Mouse (Mus musculus) left cerebral cortex, adult 8-10 months (tissue): Measurements from ENCODE around the gene Bbs9. TPM values are rescaled to one million over a fixed set of nuclear protein-coding genes. Genes with fewer than 3 reads are reported as not detected.

Experiments
- DNase-seq, 2 experiments: peaks; one replicate each; pipeline ENCODE4 v3.0.0; 2022; ENCODE audit warnings: low spot score in 2 of 2
- total RNA-seq, 4 experiments: library from RNA; stranded (reverse); gene quantifications; 2 replicates each; pipeline ENCODE4 v1.2.4; 2022

The Bbs9 gene
- total RNA-seq, 4 experiments from 2014 or later: 48.2 to 51.0 (median 50.1) TPM

DNA sequence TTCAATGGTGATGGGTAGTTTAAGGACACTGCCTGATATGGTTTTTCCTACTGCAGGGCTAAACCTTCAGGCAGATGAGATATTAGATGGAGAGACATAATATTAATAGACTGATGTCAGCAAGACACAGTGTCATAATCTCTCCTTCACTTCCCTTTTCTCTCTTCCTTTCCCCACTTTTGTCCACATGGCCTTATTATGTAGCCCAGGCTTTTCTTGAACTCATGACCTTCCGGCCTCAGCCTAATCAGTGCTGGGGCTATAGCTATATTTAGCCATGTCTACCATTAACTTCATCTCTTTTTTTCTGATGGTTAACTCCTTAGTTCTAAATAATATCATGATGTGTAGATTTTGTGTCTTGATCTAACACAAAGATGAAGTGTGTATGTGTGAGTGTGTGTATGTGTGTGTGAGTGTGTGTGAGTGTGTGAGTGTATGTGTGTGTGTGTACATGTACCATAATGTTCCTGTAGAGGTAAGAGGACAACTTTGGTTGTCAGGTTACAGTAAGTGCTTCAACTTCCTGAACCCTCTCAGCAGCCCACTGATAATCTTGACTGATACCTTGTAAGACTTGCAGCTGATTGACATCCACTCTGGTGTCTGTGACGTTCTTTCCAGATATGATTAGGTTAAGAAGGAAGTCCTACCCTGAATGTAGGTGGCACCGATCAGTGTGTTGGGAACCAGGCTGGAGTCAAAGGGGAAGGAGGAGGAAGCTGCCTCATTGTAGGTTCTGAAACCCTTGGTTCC, 55.4 kb downstream of the Bbs9 start:
- DNase-seq: no peak

DNA sequence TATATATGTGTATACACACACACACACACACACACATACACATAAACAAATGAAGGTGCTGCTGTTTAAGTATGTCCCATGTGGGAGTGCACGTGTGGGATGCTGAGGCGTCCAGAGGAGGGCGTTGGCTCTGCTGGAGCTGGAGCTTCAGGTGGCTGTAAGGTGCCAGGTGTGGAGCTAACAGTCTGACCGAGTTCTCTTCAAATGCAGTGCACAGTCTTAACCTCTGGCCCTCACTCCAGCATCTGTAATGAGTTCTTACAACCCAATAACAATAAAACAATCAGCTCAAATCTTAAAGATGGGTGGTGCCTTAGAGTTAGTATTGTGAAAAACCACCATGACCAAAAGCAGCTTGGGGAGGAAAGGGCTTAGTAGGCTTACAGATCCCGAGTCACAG, 56.6 kb downstream of the Bbs9 start:
- DNase-seq: no peak

DNA sequence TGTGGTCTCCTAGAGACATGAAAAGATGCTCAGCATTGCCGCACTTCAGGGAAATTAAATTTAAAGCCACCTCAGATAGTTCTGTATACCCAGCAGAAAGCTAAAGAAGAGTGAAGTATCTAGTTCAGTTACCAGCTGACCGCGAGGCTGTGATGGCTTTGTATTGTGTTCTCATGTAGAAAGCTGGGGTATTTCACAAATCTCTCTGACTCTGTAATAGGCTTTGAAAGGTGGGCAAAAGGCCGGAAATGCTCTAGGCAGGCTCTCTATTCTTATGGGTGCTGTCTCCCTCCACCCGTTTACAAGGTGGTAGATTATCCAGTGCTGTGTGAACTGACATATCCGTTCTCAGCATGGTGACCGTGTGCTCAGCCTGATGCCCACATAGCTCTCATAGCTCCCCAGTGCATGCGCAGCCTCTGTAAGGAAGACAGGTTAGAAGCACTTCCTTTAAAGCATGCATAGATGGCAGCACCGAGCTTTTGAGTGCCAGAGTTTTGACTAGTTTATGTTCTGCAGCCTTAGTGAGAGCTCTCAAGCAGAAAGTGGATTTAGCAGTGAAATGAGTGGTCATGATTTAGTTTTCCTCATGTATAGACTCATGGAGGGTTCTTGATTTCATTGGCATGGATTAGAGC, 57.4 kb downstream of the Bbs9 start:
- peak; percentile 14 to 49 for DNase-seq

DNA sequence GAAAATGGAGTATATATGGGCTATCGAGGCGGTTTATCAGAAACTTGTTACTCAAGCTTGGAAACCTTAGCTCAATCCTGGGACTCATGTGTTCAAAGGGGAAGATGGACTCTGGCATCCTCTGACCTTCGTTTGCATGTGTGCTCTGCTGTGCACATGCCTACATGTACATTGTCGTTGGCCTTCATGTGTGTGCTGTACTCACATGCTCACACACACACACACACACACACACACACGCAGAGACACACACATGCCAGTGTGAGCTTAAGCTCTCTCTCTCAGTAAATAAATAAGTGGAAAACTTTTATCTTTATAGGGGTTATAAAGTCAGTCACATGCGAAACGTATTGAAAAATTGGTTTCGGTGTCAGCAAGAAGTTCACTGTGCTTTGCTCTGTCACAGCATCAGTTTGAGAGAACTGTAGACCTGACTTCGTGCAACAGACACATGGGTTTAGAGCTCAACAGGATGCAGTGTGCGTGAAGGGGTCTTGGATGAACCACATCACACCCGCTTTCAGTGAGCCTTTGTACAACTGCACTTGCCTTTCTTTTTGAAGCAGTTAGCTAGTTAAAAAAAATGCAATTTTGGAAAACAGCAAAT, 62.4 kb downstream of the Bbs9 start:
- no peak for DNase-seq

DNA sequence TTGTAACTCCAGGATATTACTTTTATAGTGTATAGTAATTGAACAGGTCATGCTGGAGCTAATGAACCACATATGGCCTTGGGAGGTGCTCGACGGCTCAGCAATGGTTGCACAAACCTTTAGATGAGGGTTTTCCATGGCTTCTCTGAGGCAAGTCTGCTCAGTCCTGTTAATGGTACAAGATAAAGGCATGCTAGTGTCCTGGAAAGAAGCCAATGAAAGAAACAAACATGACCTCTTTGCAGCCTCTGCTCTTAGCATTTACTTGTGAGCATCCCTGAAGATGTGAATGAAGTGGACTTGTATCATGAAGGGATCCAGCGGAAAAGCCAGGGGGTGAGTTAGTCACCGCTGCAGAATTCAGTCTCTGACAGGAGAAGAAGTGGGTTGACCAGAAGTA, 64.0 kb downstream of the Bbs9 start:
- no peak for DNase-seq

DNA sequence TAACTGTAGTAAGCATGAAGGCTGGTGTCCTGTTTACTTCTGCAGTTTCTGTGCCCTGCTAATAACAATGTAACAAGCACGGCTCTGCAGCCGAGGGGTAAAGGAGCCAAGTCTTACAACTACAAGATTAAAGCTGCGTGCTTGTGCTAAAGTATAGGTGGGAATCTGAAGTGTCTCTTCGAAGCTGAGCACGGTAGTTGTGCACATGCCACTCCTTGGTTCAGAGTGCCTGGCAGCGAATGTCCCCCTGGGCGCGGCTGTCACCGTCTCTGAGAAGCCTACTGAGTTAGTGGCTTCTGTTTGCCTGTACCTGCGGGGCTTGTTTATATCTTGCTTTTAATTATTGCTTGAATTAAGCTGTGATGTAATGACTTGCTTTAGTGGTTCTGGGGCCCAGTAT, 65.6 kb downstream of the Bbs9 start:
- DNase-seq: no peak

DNA sequence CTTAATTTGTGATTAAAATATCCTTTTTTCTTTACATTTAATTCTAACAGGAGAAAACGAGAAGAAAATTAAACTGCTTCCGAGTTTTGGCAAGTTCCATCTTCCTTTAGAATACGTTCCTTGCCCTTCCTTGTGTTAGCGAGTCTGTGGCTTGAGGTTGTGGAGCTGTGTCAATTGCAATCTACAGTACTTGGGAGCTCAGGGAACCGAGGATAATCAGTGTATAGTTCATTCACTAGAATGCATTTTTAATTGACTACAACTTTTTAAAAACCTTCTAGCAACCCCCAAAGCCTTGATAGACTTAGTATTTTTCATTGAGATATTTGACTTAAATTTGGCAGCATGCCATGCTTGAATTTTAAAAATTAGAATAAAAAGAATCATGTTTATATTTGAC, 68.0 kb downstream of the Bbs9 start:
- DNase-seq: no peak

DNA sequence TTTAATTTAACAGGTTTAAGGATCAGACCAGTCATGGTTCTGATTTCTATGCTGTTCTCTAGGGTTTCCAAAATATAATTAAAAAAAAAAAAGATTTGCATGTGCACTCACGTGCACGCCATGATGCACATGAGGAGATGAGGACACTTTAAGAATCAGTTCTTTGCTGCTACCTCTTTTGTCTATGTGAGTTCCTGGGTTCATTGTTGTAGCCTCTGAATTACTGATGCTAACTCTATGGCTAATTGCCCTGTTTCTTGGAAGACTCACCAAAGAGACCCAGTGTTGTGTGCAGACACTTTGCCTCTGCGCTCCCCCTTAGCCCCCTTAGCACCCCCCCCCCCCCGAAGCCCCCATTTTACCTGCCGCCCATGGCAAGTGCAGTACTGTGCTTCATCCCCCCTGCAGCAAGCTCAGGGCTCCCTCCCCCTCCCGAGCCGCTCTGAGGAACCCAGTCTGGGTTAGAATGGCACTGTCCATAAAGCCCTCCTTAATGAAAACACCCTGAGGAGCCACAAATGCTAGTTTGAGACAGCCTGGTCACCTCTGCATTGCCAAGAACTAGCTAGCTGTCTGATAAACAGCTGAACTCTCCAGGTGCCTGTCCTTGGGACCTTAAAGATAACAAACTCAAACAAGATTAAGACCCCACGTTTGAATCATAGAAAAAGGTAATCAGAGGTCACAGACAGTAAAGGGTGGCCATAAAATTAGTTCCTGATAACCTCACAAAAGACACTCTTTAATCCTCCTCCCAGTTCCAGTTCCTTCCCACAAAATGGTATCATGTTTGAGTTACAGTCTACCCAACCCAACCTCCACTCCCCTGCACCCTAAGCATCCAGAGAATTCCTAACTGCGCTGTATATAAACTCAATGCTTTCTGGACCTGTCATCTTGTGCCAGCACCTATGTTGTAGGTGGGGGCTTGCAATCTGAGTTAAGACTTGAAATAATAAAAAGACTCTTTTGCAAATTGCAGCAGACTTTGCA, 69.1 kb downstream of the Bbs9 start:
- DNase-seq: no peak

DNA sequence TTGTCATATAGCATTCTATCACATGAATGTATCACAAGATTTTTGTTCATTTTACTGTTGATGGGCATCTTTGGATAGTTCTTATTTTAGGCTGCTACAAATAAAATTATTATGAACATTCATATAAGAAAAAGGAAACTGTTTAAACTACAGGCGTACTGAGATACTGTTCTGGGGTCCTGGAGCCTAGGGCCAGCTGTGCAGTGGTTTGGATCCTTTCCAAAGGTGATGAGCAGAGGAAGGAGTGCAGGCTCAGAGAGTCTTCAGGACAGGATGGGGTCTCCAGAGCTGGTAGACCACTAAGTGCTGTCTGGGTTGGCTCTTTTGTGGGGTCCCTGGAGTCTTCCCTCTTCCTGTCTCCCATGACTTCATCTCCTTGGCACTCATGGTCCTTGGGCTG, 75.8 kb downstream of the Bbs9 start:
- DNase-seq: no peak

DNA sequence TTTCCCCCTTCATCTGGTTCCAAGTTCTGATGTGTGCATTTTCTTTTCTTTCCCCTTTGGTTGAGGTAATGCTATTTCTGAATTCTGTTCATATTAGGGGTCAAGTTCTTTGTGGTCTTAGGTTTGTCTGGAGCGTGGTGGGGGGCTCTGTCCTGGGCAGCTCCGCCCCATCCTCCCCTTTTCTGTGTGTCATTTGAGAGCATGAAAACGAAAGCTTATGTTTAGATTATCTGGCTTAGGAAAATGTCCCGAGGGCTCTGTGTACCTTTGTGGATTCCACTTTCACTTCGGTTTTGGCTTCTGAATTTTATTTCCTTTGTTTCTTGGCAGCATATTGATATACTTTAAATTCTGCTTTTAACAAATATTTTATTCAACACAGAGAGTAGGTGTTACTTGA, 80.6 kb downstream of the Bbs9 start:
- DNase-seq: no peak

DNA sequence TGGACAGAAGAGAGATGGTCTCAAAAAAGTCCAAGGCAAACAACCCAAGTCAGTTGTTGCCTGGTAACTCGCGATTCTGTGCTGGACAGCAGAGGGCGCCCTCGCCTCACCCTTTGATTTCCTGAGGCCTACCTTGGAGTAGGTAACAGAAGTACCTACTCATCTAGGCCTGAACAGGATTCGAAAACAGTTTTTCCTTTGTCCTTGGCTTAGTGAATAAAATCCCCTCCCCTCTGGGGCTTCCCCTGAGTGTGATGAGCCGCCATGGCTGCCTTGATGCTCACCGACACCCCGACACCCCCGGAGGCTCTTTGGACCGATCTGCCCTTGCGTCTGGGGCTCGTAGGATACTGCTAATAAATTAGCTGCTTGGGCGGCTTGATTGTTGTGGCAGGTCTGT, 82.0 kb downstream of the Bbs9 start:
- peak; percentile 33 to 74 for DNase-seq

DNA sequence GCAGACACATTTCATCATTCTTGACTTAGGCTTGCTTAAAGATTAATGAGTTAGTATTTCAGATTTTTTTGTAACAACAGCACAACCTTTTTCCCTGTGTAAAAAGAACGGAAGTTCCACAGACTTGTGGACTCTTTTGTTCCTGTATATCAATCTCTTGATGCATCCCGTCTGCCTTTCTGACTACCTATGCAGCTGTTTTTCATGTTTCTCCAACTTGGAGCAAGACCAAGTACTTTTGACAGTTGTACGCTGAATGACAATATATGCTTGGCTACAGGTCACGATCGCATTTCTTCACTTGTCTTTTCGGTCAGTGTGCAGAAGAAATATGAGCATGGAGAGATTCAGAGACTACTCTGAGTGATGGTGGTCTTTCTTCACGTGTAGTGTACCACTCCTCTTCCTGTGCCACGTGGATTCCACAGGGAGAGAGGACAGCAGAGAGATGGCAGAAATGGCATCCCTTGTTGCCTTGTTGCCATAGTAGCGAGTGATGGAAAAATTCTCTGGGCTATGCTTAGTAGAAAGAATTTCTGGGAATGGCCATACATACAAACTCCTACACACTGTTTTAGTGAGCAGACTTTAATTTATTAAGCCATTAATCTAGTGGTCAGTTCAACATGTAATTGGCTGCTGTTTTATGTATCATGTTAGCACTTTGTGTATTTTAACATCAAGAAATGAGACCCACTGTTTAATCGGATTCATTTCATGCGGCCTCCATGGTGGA, 88.3 kb downstream of the Bbs9 start:
- no peak for DNase-seq

DNA sequence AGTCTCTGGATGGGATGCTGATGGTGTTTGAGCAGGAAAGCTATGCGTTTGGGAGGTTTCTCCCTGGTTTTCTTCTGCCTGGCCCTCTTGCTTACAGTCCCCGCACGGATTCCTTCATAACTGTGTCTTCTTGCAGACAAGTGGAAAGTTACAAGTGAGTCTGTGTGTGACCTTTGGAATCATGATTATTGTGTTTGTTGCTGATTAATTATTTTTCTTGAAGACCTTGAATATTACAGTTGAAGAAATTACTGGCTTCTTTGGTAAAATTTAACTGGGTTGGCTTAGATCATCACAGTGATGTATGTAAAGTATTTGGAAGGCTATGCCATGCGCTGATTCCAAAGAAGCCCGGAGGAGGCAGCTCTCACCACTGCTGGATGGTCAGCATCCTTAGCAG, 92.2 kb downstream of the Bbs9 start:
- no peak for DNase-seq

DNA sequence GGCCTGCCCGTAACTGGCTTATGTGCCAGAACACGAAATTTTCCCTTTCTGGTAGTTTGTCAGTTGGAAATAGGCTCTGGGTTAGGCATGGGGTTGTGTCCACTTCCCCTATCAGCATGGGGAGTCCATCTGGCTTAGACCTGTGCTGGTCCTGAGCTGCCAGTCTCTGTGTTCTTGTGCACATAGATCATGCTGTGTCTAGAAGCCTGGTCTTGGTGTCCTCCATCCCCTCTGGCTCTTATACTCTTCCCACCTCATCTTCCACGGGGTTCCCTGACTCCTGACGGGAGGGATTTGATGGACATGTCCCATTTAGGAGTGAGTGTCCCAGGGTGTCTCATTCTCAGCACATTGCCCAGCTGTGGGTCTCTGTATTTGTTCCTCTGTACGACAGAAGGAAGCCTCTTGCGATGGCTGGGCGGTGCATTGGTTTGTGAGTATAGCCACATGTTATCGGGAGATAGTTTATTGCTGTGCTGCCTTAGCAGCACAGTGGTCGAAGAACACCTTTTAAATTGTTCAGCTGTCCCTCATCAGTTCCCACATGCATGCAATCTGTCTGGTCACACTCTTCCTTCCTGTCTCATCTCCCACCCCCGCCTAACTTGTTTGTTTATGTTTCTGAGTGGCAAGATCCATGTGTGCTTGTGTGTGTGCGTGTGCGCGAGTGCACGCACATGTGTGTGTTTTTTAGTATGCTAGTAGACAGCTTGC, 101.1 kb downstream of the Bbs9 start:
- no peak for DNase-seq

DNA sequence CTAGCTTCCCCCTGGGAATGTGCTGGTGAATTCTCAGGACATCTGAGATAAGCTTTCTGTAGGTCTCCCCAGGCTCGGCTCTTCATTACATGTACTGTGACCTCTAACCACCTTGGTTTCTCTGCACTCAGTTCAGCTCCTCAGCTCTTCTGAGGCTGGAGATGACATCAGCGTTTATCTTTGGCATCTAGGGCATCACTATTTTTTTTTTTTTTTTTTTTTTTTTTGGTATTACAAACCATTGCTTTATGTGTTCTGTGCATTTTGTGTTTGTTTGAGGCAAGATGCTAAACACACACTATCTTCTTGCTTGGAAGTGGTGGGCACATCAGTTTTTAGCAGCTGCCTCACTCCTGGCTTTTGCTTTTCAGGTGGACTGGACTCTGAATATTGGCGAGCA, 102.8 kb downstream of the Bbs9 start:
- DNase-seq: no peak

DNA sequence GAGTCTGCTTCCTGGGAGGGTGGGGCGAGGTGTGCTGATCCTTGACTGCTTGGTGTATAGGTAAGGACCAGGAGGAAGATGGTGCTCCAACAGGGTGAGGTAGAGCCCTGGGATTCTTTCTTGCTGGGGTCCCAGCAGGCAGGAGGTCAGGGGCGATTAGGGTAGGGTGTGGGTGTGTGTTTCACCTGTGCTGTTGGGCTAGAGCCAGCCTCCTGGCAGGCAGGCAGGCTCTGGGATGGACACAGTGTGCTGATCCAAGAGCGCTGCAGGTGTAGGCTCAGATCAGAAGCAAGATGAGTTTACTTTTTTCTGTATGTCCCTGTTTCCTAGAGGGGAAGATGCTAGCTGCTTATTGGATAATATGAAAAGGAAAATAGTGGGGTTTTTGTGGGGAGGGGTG, 108.7 kb downstream of the Bbs9 start:
- DNase-seq: no peak

DNA sequence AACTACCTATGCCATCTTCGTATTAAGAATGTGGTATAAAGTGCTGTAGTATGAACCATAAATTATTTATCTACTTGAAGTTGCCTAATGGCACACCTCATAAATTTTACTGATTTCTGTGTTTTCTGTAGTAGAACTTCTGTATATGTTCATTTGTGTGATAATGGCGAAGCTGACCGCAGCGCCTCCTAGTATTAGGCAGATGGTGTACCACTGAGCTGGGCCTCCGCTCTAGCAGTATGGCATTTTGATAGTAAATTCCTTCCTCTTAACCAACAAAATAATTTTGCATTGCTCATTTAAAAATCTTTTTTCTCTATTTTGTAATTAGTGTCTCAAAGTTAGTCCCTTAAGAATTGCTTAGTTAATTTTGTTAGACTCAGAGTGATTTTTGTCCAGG, 117.5 kb downstream of the Bbs9 start:
- no peak for DNase-seq

DNA sequence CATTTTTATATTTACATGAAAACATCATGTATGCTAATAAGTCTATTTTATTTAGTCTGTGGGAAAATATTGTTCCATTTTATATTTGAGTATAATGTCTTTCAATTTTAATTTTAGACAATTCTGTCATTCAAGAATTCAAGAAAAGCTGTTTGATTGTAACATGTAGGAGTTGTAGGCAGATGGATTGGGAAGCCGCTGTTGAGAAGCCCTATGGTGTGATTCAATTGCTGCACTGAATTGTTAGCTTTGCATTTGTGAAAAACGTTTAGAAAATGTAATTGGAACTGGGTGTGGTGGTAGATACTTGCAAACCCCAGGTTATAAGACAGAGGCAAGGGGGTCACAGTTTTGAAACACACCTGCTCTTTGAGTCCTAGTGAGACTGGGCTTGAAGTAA, 121.1 kb downstream of the Bbs9 start:
- no peak for DNase-seq

DNA sequence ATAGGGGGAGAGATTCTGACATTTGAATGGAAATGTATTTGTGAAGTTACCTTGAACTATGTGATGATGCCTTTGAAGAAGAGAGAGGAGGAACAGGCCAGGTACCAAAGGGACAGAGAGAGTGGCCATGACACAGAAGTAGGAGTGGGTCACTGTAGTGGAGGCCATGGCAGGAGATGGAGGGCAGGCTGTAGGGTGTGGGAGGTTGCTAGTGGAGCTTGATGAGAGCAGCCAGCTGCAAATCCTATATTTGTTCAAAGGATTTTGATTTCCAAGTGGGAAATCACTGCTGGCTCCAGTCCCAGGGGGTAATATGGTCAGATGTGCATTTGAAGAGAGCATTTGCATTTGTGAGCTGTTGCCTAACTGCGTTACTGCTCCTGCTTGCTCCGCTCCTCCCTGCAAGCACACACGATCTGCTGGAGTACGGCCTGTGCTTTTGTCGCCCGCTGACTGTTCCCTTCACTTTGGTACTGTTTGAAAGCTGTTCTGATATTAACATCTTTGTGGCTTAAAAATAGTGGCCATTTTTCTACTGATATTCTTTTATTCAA, 137.8 kb downstream of the Bbs9 start:
- DNase-seq: no peak

DNA sequence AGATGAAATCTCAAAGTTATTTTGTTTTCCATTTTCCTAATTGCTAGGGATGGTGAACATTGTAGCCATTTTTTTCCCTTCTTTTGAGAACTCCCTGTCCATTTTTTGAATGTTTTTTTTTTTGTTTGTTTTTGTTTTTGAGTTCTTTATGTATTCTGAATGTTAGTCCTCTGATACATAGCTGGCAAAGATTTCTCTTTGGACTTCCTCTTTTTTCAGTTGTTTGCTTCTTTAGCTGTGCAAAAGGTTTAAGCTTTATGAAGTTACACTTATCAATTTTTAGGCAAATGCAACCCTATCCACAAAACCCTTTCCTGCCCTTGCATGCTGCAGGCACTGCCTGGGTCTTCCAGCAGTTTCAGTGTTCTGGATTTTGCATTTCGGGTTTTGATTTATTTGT, 143.7 kb downstream of the Bbs9 start:
- DNase-seq: no peak
